Mouse (Mus musculus): ENCODE measurements at regions not wholly inside any gene's neighbourhood (a gene's known extent, or its start where the extent isn't known, plus 50 kb on each side); places are given as distances from the start of the nearest gene placed in this dataset.
"Not testable (repeated sequence)": the region's sequence is repeated elsewhere in the genome, so short reads cannot be mapped to it uniquely, and the experiment has no call there.

DNA sequence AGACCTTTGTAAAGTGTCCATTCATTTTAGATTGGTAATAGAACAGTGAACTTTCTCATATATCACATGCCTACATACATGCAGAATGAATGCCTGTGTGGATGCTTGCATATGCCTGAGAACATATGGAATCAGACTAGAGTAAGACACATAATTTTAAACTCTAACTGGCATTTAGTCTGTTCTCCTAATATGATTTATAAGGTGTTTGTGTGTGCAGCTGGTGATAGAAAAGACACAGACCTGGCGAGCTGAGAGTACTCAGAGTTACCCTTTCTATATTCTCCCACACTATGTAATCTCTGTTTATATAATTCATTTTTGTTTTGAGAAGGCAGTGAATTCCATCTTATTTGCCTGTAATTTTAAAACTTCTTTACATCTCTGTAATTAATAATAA lies 517.4 kb upstream of the Fam241a start:
- no peak for DNase-seq

GRCm38 (mm10) chr3:128412157-128412556 lies 516.0 kb upstream of the Fam241a start:
- DNase-seq, result no peak

GRCm38 (mm10) chr3:128394805-128395204 lies 498.7 kb upstream of the Fam241a start:
- no peak for DNase-seq

- no peak for DNase-seq
Measured at GRCm38 (mm10) chr3:128380579-128380978, 484.5 kb upstream of the Fam241a start.

DNA sequence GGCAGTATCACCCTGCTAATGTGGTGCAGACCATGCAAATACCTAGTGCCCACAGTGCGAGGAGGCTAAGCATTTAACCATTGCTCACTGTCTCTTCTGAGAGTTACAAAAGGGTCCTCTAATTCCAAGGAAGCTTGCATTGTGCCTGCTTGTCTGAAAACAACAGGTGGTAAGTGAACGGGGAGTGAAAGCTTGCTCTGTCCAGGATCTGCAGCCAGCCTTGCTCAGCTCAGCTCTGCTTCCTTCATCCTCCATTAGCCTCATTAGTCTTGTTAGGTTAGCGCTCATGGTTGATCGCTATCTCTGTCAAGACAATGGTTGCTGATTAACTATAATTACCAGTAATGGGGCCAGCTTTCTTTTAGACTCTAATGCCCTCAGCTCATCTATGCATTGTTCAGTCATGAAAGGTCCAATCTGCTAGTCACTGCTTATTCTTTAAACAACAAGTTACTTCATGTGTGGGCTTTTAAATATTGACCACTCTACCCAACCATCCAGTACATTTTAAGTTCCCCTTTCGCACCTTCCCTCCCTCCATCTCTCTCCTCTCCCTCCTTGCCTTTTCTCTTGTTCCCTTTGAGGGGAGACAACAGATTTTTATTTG lies 473.5 kb upstream of the Fam241a start:
- DNase-seq, result no peak

- DNase-seq, result no peak
Measured at GRCm38 (mm10) chr3:128362310-128362709, 466.2 kb upstream of the Fam241a start.

DNA sequence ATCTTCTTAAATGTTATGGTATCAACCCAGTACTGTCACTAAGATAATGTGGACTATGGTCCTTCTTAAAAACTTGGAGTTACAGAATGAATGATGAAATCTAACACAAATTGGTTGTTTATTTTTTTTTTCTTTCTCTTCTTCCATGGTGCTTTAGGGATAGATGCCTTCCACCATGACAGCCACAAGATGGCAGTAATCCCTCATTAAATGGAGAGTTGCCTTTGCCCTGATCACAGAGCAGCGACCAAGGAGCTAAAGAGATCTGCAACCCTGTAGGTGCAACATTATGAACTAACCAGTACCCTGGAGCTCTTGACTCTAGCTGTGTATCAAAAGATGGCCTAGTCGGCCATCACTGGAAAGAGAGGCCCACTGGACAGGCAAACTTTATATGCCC lies 453.0 kb upstream of the Fam241a start:
- not testable (repeated sequence) for DNase-seq

GRCm38 (mm10) chr3:128347782-128348574 lies 451.9 kb upstream of the Fam241a start:
- DNase-seq, result no peak

GRCm38 (mm10) chr3:128337508-128337907 lies 441.4 kb upstream of the Fam241a start:
- DNase-seq, result no peak

DNA sequence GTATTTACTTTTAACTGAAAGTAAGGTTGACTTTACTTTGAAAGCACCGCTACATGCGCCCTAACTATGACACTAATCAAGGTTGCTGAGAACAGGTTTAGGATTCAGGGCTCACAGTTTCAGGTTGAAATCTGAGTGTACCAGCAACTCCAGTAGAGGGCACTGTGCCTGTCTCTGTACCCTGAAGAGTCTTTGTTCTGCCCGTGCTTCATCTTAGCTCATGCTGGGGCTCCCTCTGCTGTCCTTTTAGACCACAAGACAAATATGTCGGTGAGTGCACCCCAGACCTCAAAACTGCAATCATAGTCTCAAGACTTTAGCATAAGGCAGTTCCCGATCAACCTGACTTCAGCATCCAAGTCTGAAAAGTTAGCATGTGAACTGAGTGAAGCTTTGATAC lies 440.9 kb upstream of the Fam241a start:
- peak; percentile 19 for DNase-seq

GRCm38 (mm10) chr3:128327677-128328076 lies 431.6 kb upstream of the Fam241a start:
- DNase-seq, result no peak

DNA sequence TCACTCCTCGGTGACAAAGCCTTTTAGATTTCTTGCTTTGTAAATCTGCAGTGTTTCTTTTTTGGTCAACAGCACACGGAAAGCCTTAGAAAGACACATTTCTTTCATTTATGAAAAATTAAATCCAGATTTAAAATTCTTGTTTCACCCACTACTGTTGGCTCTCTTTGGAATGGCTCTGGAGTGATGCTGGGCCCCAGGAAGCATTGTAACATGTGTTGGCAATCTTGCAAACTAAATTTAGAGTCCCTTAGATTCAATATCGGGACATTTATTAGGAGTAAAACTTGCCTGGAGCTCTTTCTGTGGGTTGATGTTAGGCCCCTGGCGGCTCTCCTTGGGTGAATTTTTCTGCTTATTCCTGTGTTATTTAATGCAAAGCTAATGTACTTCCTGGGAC lies 405.2 kb upstream of the Fam241a start:
- DNase-seq, result no peak

DNA sequence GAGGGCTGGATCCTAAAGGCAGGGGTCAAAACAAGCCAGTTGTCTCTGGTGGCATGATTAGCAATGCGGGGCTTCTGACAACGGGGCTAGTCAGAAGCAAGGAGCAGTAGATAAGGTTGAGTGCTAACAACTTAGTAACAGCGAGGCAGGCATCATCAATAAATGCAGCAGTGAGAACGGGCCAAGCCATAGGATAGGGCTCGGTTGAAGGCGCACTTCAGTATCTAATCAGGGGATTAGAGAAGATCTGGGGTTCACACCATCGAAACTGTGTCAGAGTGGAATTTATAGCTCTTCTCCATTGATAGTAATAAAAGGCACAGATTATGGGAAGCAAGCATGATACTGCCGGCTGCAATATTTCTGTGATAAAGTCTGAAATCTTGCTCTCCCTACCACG lies 402.0 kb upstream of the Fam241a start:
- no peak for DNase-seq

- DNase-seq, result no peak
Measured at GRCm38 (mm10) chr3:128287846-128288245, 391.7 kb upstream of the Fam241a start.

- DNase-seq, result no peak
Measured at GRCm38 (mm10) chr3:128285214-128285613, 389.1 kb upstream of the Fam241a start.

DNA sequence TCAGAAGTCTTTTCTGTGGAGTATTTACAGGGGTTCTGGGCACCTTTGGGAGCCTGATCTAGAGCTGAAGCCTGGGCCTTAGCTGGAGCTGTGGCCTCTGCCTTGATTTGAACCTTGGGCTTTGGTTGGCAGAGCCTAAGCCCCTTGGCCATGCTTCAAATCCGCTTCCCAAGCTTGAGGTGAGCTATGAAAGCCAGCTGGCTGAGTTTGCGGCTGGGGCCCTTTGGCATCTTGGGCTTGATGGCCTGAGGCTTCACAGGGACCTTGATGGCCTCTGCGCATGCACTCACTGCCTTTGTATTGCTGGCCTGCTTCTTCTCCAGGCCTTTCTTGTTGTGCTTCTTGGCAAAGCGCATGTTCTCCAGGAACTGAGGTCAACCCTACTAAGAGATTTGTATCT lies 384.5 kb upstream of the Fam241a start:
- no peak for DNase-seq

DNA sequence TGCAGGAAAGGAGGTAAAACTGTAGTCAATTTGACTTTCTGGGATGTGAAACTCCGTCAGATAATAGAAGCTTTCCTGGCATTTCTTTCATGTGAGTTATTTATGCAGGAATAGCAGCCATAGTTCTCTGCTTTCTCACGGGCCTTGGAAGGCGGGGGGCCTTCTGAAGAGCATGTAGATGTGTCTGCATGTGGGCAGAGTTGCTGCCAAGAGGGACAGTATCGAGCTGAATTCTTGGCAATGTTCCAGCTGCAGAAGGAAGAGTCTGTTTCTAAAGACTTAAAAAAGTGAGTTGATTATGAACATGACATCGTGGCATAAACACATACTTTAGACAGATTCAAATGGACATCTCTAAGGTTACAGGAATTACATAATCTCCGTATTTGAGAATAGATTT lies 374.5 kb upstream of the Fam241a start:
- no peak for DNase-seq

DNA sequence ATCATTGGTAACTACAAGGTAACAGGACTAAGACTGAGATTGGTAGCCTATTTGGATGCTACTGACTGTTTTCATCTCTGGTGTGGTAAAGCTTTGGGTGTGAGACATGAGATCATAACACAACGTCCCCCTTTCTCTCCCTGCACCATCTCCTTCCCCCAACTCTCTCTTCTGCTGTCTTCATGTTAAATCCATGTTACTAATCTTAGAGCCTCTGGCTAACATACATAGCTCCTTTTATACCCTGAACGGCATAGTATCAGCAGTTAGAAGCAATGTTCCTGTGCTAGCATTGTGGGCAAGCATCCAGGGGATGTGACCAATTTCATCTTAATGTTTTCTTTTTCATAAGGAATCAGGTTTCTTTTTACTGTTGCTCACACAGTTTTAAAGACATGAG lies 365.1 kb upstream of the Fam241a start:
- no peak for DNase-seq

DNA sequence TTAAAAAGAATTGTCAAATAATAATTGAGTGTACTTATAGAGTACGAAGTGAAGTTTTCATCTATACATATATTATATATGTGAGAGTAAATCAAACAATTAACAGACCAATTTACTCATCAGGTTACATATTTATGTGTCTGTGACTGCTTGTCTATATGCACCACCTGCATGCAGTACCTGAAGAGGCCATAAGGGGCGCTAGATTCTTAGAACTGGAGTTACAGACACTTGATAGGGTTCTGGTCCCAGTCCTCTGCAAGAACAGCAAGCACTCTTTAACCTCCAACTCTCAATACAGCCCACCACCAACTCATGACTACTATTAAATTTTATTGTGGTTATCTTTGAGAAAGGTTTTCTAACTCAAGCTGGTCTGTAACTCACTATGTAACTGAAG lies 351.7 kb upstream of the Fam241a start:
- no peak for DNase-seq

- no peak for DNase-seq
Measured at GRCm38 (mm10) chr3:128239813-128240421, 343.8 kb upstream of the Fam241a start.

GRCm38 (mm10) chr3:128230390-128230789 lies 334.3 kb upstream of the Fam241a start:
- no peak for DNase-seq

- DNase-seq, result no peak
Measured at GRCm38 (mm10) chr3:128226930-128227585, 330.9 kb upstream of the Fam241a start.

GRCm38 (mm10) chr3:128226503-128226902 lies 330.4 kb upstream of the Fam241a start:
- DNase-seq, result no peak

DNA sequence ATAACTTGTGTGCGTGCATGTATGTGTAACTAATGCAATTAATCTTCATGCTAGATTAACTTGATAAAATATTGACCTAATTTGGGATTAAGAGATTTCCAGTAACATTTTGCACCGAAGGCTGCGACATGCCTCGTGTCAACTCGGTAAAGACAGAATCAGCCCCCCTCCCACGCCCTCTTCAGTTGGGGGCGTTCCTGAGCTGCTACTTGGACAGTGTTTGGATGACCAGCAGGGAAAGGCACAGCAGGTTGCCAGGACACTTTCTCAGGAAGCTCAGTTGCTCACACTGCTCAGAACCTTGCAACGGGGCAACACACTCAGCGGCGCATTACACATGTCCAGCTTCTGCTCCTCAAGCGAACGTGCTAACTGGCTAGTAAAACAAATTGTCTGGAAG lies 326.2 kb upstream of the Fam241a start:
- DNase-seq, result no peak

All from cerebellum, adult 9-11 months (tissue).